Mouse (Mus musculus) lung, embryonic 14.5 days (tissue): ENCODE measurements around the gene Sfi1. TPM values are rescaled to one million over a fixed set of nuclear protein-coding genes. Genes with fewer than 3 reads are reported as not detected.
"Not testable (repeated sequence)": the region's sequence is repeated elsewhere in the genome, so short reads cannot be mapped to it uniquely, and the experiment has no call there.

Source experiments
- ATAC-seq: fragments of 200-750 bp; cut with Nextera tagmentation; 2 replicates; pipeline ENCODE4 v1.8.0; 2017; ENCODE audit warnings: mild to moderate bottlenecking, moderate TSS enrichment, moderate library complexity; ENCODE audit not compliant: insufficient read depth
- DNase-seq: peaks from one replicate; pipeline ENCODE4 v3.0.0-alpha.2; 2015
- H3K27ac ChIP-seq: fragments of 300-500 bp; sonication (generic); 2 replicates; pipeline ENCODE4 v1.5.1; 2014; ENCODE audit warnings: low read depth, mild to moderate bottlenecking, moderate library complexity
- H3K27me3 ChIP-seq: fragments of 300-500 bp; sonication (generic); 2 replicates; pipeline ENCODE4 v1.6.1; 2014; ENCODE audit warnings: low read length, control low read depth; ENCODE audit not compliant: insufficient read depth
- H3K36me3 ChIP-seq: fragments of 300-500 bp; sonication (generic); 2 replicates; pipeline ENCODE4 v1.6.1; 2014; ENCODE audit warnings: control low read depth; ENCODE audit not compliant: insufficient read depth
- H3K4me1 ChIP-seq: fragments of 300-500 bp; sonication (generic); 2 replicates; pipeline ENCODE4 v1.6.1; 2014; ENCODE audit warnings: antibody characterized with exemption, control low read depth; ENCODE audit not compliant: insufficient read depth
- H3K4me2 ChIP-seq: fragments of 300-500 bp; sonication (generic); 2 replicates; pipeline ENCODE4 v1.6.1; 2014; ENCODE audit warnings: mild to moderate bottlenecking
- H3K4me3 ChIP-seq: fragments of 300-500 bp; sonication (generic); 2 replicates; pipeline ENCODE4 v1.5.1; 2014; ENCODE audit warnings: low read depth, low read length
- H3K9ac ChIP-seq: fragments of 300-500 bp; sonication (generic); 2 replicates; pipeline ENCODE4 v1.6.1; 2014
- H3K9me3 ChIP-seq: fragments of 300-500 bp; sonication (generic); 2 replicates; pipeline ENCODE4 v1.6.1; 2016; ENCODE audit warnings: low read depth, low read length, control low read depth
- WGBS: fragments of 180-500 bp; shearing (Covaris S2); extraction: QIAGEN DNeasy Blood & Tissue Kit; methylation state at CpG from one replicate; pipeline ENCODE4 v1.1.7; 2014; 5-methylcytosine and 5-hydroxymethylcytosine counted together
- polyA plus RNA-seq: library from polyadenylated mRNA; unstranded; fragments of >200 nt; fragmentation: Nextera tagmentation; extraction: Ambion mirVana; gene quantifications from 2 replicates; pipeline ENCODE4 v1.2.1, GENCODE M21; 2014

Gene Sfi1
- polyA plus RNA-seq, 1 experiment from 2014 or later, result 10.8 TPM

GRCm38 (mm10) chr11:3150677-3151003, 42.6 kb downstream of the Sfi1 start:
- 95% methylated on average over 12 of the region's 12 CpGs for WGBS
- H3K9me3 ChIP-seq, result peaks cover 12% of the 10 kb centered on the region
- H3K27ac ChIP-seq, H3K4me2 ChIP-seq, H3K9ac ChIP-seq, H3K4me3 ChIP-seq, H3K36me3 ChIP-seq, H3K27me3 ChIP-seq, ATAC-seq, H3K4me1 ChIP-seq, DNase-seq: not testable (repeated sequence)

- H3K36me3 ChIP-seq, H3K4me2 ChIP-seq, H3K4me1 ChIP-seq, H3K4me3 ChIP-seq, H3K27ac ChIP-seq, DNase-seq, H3K9ac ChIP-seq, H3K27me3 ChIP-seq, ATAC-seq: not testable (repeated sequence)
- WGBS, result 93% methylated on average over 24 of the region's 24 CpGs
- H3K9me3 ChIP-seq, result peaks cover 12% of the 10 kb centered on the region
Measured at GRCm38 (mm10) chr11:3150003-3150676, 43.1 kb downstream of the Sfi1 start.

- not testable (repeated sequence) for ATAC-seq, DNase-seq, H3K9ac ChIP-seq, H3K27ac ChIP-seq, H3K27me3 ChIP-seq, H3K4me1 ChIP-seq, H3K4me2 ChIP-seq, H3K36me3 ChIP-seq, H3K4me3 ChIP-seq
- peaks cover 12% of the 10 kb centered on the region for H3K9me3 ChIP-seq
- 93% methylated on average over 4 of the region's 4 CpGs for WGBS
Measured at GRCm38 (mm10) chr11:3149471-3149870, 43.8 kb downstream of the Sfi1 start.

DNA sequence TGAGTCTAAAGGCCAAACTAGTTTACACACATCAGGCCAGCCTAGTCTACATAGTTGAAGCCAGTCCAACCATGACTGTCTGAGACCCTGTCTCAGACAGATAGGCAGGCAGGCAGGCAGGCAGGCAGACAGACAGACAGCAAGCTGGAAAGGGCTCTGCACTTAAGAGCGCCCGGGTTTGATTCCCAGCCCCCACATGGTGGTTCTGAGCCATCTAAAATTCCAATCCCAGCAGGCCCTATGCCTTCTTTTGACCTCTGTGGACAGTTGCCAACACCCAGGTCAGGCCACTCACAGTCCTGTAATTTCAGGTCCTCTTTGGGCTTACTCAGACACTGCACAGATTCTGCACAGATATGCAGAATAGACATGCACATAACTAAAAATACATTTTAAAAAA, 46.5 kb downstream of the Sfi1 start:
- not testable (repeated sequence) for H3K9me3 ChIP-seq, H3K4me3 ChIP-seq, H3K4me1 ChIP-seq, H3K27me3 ChIP-seq, H3K36me3 ChIP-seq, H3K27ac ChIP-seq, ATAC-seq, DNase-seq, H3K9ac ChIP-seq, H3K4me2 ChIP-seq
- 92% methylated on average over 2 of the region's 2 CpGs for WGBS

GRCm38 (mm10) chr11:3145359-3146165, 47.7 kb downstream of the Sfi1 start:
- H3K27ac ChIP-seq, H3K9ac ChIP-seq, H3K9me3 ChIP-seq, H3K36me3 ChIP-seq, ATAC-seq, H3K4me2 ChIP-seq, H3K4me1 ChIP-seq, H3K4me3 ChIP-seq, DNase-seq, H3K27me3 ChIP-seq: not testable (repeated sequence)
- 69% methylated on average over 7 of the region's 9 CpGs for WGBS

DNA sequence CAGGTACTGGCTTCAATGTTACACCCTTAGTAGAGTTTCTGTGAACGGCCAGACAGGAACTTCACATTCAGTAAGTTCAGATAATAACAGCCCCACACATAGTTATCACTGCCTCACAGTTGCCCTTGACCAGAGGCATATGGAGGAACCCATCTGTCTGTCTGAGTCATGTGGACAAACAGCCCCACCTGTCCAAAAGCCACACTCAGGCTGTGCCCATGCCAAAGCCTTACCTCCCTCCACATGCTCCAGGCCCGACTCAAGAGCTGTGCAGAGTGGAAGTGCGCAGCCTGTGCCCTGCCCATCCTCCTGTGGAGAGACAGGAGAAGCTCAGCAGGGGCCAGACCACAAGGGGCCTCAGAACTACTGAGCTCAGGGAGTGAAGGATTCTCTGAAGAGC, 49.3 kb downstream of the Sfi1 start:
- WGBS, result 65% methylated on average over 3 of the region's 3 CpGs
- H3K9ac ChIP-seq, H3K9me3 ChIP-seq, ATAC-seq, H3K4me2 ChIP-seq, H3K27ac ChIP-seq, H3K4me1 ChIP-seq, DNase-seq, H3K27me3 ChIP-seq, H3K36me3 ChIP-seq, H3K4me3 ChIP-seq: not testable (repeated sequence)

DNA sequence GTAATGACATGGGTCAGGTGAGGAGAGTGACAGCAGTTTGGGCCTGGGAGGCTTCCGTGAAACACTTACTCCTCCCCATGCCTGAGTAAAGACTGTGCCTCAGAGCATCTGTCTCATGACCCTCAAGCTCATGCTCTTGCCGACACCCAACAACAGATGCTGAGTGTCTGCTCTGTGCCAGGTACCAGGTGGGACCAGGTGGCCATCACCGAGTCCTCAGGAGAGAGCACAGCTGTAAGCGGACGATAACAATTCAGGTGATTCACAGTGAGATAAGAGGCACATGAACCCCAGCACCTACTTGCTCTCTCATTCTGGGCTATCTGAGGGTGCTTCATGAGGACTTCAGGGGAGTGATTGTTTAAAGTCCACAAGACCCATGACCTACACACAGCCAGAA, 50.9 kb downstream of the Sfi1 start:
- H3K27me3 ChIP-seq, H3K9ac ChIP-seq, H3K4me1 ChIP-seq, H3K4me2 ChIP-seq, H3K36me3 ChIP-seq, H3K27ac ChIP-seq, H3K9me3 ChIP-seq, H3K4me3 ChIP-seq, DNase-seq: not testable (repeated sequence)
- peak; percentile 57 for ATAC-seq
- WGBS, result 84% methylated on average over 4 of the region's 5 CpGs

DNA sequence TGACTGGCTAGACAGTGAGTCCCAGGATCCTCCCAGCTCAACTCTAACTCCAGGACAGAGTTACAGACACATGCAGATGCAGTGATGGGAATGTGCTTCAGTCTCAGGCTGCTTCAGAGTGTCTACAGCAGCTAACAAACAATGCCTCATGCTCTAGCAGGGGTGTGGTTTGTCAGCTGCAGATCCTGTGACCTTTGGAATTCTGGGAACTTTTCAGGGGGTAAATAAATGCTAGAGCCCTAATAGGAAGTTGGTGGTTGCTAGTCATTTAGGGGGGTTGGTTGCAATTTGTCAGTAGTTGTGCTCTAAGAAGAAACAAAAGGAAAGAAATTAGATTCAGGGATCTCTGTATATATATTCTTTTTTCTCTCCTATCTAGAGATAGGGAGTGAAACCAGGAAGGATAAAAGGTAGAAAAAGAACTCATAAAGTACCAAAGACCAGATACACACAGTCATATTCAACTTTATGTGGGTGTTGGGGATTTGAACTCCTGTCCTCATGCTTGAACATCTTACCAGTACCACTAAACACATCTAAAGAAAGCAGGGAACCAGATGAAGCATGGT, 52.2 kb downstream of the Sfi1 start:
- not testable (repeated sequence) for DNase-seq

DNA sequence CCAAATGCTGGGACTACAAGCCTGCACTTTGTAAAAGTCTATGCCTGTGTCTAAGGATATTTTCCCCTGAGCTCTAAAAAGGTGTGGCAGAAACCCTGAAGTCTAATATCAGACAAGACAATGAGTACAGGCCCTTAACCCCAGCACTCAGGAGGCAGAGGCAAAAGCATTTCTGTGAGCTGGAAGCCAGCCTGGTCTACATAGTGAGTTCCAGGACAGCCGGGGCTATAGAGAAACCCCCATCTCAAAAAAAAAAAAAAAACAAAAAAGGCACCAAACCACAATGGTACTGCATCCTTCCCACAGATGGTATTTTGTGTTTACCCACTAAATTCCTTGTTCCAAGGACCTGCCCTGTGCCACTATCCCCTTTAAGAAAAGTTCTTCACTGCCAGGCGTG, 54.9 kb downstream of the Sfi1 start:
- H3K4me3 ChIP-seq, H3K9me3 ChIP-seq, H3K36me3 ChIP-seq, H3K4me2 ChIP-seq, DNase-seq, H3K9ac ChIP-seq, H3K4me1 ChIP-seq, H3K27me3 ChIP-seq, H3K27ac ChIP-seq, ATAC-seq: not testable (repeated sequence)
- 87% methylated on average over 2 of the region's 2 CpGs for WGBS

More for the DNA sequence above, 52.2 kb downstream of the Sfi1 start:
- H3K9me3 ChIP-seq, H3K36me3 ChIP-seq, H3K9ac ChIP-seq, H3K4me3 ChIP-seq, H3K27ac ChIP-seq, H3K27me3 ChIP-seq, H3K4me1 ChIP-seq, ATAC-seq, H3K4me2 ChIP-seq: not testable (repeated sequence)

DNA sequence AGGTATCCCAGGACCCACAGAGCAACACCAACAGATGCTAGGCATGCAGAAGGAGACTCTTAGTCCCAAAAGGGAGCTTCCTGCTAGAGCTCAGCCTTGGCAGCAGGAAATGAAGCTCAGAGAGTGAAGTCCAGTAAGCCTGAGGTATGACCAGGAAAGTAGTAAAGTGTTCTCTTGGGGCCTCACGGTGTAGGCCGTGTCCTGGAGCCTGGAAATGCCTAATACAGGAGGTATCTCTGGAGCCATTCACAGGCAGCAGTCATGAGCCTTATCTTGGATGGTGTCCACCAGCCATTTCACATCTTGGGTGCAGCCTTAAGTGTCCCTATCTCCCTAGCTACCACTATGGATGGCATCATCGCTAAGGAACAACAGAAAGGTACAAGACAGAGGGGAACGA, 56.0 kb downstream of the Sfi1 start:
- H3K4me2 ChIP-seq, H3K9ac ChIP-seq, H3K9me3 ChIP-seq, H3K27me3 ChIP-seq, H3K4me3 ChIP-seq, H3K4me1 ChIP-seq, H3K27ac ChIP-seq, H3K36me3 ChIP-seq: not testable (repeated sequence)
- peak; percentile 38 for DNase-seq
- ATAC-seq, result 0 out of 2 replicates have a peak, but pooled peaks have one; percentile 13
- WGBS, result 87% methylated on average over 4 of the region's 4 CpGs
